26 mouse cellular contexts compared by ENCODE assay signal in the genomic region with DNA sequence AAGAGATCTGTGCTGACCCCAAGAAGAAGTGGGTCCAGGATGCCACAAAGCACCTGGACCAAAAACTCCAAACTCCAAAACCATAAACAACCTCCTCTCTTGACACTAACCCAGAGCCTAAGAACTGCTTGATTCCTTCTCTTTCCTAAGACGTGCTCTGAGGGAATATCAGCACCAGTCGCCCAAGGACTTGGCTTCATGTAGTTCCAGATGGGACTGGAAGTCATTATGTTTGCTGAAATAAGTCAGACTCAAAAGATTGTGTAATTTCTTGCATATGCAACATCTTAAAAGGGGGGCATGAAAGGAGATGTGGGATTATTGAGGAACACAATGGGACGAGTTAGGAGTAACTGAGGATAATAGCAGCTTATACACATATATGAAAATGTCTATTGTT. TPM values are rescaled to one million over a fixed set of nuclear protein-coding genes. Genes with fewer than 3 reads are reported as not detected.
DNase-seq lines count a peak whose midpoint lies in the region; ATAC-seq and TF ChIP-seq lines count a peak whose summit lies in the region.
"Had no signal": no experiment of that assay in that cellular context is flagged by ENCODE, and none has a peak within 500 bp of the region (broad histone marks: within the 10 kb centered on the region; RNA-seq: fewer than 3 reads in every experiment).

No protein-coding gene starts in this region.

- no peaks in the 10 kb centered on the region for H3K36me3 ChIP-seq in forebrain, postnatal 0 days (ENCODE audit: insufficient read depth)
- no peaks in the 10 kb centered on the region for H3K36me3 ChIP-seq in forebrain, embryonic 11.5 days (ENCODE audit: control insufficient read depth, insufficient read depth, low read length)
- H3K36me3 ChIP-seq in lung, postnatal 0 days (ENCODE audit: insufficient read depth, low read length): no peaks in the 10 kb centered on the region
- H3K36me3 ChIP-seq in neural tube, embryonic 15.5 days: no peaks in the 10 kb centered on the region
- H3K36me3 ChIP-seq: embryonic facial prominence, embryonic 12.5 days; heart, embryonic 10.5 days; heart, embryonic 15.5 days; hindbrain, embryonic 15.5 days had no signal

- TF ChIP-seq EP300 in lung, postnatal 0 days (IDR thresholded peaks at IDR 0.05): no peak

- no peaks in the 10 kb centered on the region for H3K27me3 ChIP-seq in forebrain, postnatal 0 days (ENCODE audit: insufficient read depth, low read length)
- H3K27me3 ChIP-seq in forebrain, embryonic 11.5 days (ENCODE audit: control insufficient read depth, insufficient read depth, low read length): no peaks in the 10 kb centered on the region
- H3K27me3 ChIP-seq in lung, postnatal 0 days (replicated peaks; ENCODE audit: insufficient read depth, low read length): no peaks in the 10 kb centered on the region
- no peaks in the 10 kb centered on the region for H3K27me3 ChIP-seq in neural tube, embryonic 15.5 days (replicated peaks)
- H3K27me3 ChIP-seq: embryonic facial prominence, embryonic 12.5 days; heart, embryonic 15.5 days; hindbrain, embryonic 15.5 days had no signal

- DNase-seq in forebrain, postnatal 0 days: peak; percentile 10
- DNase-seq in forebrain, embryonic 11.5 days (ENCODE audit: low spot score): no peak
- peak; percentile 94 for DNase-seq in heart, adult 11 months
- DNase-seq in heart, postnatal 4 days: no peak
- peak; percentile 75 for DNase-seq in lung, postnatal 0 days (ENCODE audit: low spot score)
- no peak for DNase-seq in lung, postnatal 25 days (ENCODE audit: low spot score)
- DNase-seq: adrenal gland, adult 2 months; adrenal gland, postnatal 25 days; cerebellum, adult 2 months; cerebellum, postnatal 10 days; kidney, adult 2 months had no signal

- no peak overlapping the region for H3K4me2 ChIP-seq in forebrain, postnatal 0 days (ENCODE audit: low read depth)
- H3K4me2 ChIP-seq in forebrain, embryonic 11.5 days (ENCODE audit: low read depth, low read length, severe bottlenecking): no peak overlapping the region
- no peak overlapping the region for H3K4me2 ChIP-seq in lung, postnatal 0 days (replicated peaks; ENCODE audit: low read depth, low read length)
- H3K4me2 ChIP-seq in neural tube, embryonic 15.5 days: no peak overlapping the region
- H3K4me2 ChIP-seq: embryonic facial prominence, embryonic 12.5 days; heart, embryonic 15.5 days; hindbrain, embryonic 15.5 days had no signal

- no peak for TF ChIP-seq CTCF in forebrain, postnatal 0 days (IDR thresholded peaks at IDR 0.05; ENCODE audit: low read depth)
- no peak for TF ChIP-seq CTCF in lung, postnatal 0 days (IDR thresholded peaks at IDR 0.05)

- H3K27ac ChIP-seq in forebrain, postnatal 0 days (ENCODE audit: low read depth, low read length): no peak overlapping the region
- H3K27ac ChIP-seq in forebrain, embryonic 11.5 days (ENCODE audit: low read depth, low read length): no peak overlapping the region
- H3K27ac ChIP-seq in lung, postnatal 0 days (ENCODE audit: low read length): no peak overlapping the region
- H3K27ac ChIP-seq in neural tube, embryonic 15.5 days (replicated peaks): no peak overlapping the region
- H3K27ac ChIP-seq: embryonic facial prominence, embryonic 12.5 days; heart, embryonic 10.5 days; heart, embryonic 15.5 days; hindbrain, embryonic 15.5 days had no signal

- no peak for ATAC-seq in forebrain, postnatal 0 days
- ATAC-seq in forebrain, embryonic 11.5 days (replicated peaks; ENCODE audit: low FRiP score): no peak
- ATAC-seq in lung, postnatal 0 days: peak; percentile 32; the same call in 1 of the 2 replicates
- no peak for ATAC-seq in erythroblast, adult 5-6 weeks (replicated peaks; ENCODE audit: low FRiP score, poor library complexity, severe bottlenecking)
- ATAC-seq in neural tube, embryonic 15.5 days (ENCODE audit: low FRiP score): no peak
- ATAC-seq: activated CD4-positive, CD25-positive, alpha-beta regulatory T cell, adult 4 months; forebrain, embryonic 14.5 days; intestine, embryonic 16.5 days; Patski had no signal

- WGBS in forebrain, postnatal 0 days: 62% methylated on average over 3 of the region's 3 CpGs
- WGBS in forebrain, embryonic 11.5 days: 75% methylated on average over 3 of the region's 3 CpGs
- WGBS in lung, postnatal 0 days: 54% methylated on average over 3 of the region's 3 CpGs
- 78% methylated on average over 3 of the region's 3 CpGs for WGBS in neural tube, embryonic 15.5 days

- no peak overlapping the region for H3K4me3 ChIP-seq in forebrain, postnatal 0 days (ENCODE audit: low read depth, low read length)
- H3K4me3 ChIP-seq in forebrain, embryonic 11.5 days (ENCODE audit: low read depth, low read length): no peak overlapping the region
- H3K4me3 ChIP-seq in lung, postnatal 0 days (ENCODE audit: low read depth, low read length): no peak overlapping the region
- H3K4me3 ChIP-seq in neural tube, embryonic 15.5 days (replicated peaks): no peak overlapping the region
- H3K4me3 ChIP-seq: embryonic facial prominence, embryonic 12.5 days; heart, embryonic 10.5 days; heart, embryonic 15.5 days; hindbrain, embryonic 15.5 days had no signal

- no peaks in the 10 kb centered on the region for H3K4me1 ChIP-seq in forebrain, postnatal 0 days (ENCODE audit: insufficient read depth)
- no peaks in the 10 kb centered on the region for H3K4me1 ChIP-seq in forebrain, embryonic 11.5 days (replicated peaks; ENCODE audit: control insufficient read depth, insufficient read depth, low read length)
- H3K4me1 ChIP-seq in lung, postnatal 0 days (ENCODE audit: insufficient read depth, low read depth, low read length): no peaks in the 10 kb centered on the region
- H3K4me1 ChIP-seq in neural tube, embryonic 15.5 days: no peaks in the 10 kb centered on the region
- H3K4me1 ChIP-seq: embryonic facial prominence, embryonic 12.5 days; heart, embryonic 10.5 days; heart, embryonic 15.5 days; hindbrain, embryonic 15.5 days had no signal

- H3K9ac ChIP-seq in forebrain, postnatal 0 days: no peak overlapping the region
- H3K9ac ChIP-seq in forebrain, embryonic 11.5 days (ENCODE audit: low read length): no peak overlapping the region
- H3K9ac ChIP-seq in lung, postnatal 0 days (replicated peaks; ENCODE audit: low read depth): no peak overlapping the region
- no peak overlapping the region for H3K9ac ChIP-seq in neural tube, embryonic 15.5 days (replicated peaks)
- H3K9ac ChIP-seq: embryonic facial prominence, embryonic 12.5 days; heart, embryonic 15.5 days; hindbrain, embryonic 15.5 days had no signal

- no peaks in the 10 kb centered on the region for H3K9me3 ChIP-seq in forebrain, postnatal 0 days (ENCODE audit: low read length)
- H3K9me3 ChIP-seq in forebrain, embryonic 11.5 days (ENCODE audit: control insufficient read depth, low read length): no peaks in the 10 kb centered on the region
- no peaks in the 10 kb centered on the region for H3K9me3 ChIP-seq in lung, postnatal 0 days (ENCODE audit: low read length)
- no peaks in the 10 kb centered on the region for H3K9me3 ChIP-seq in neural tube, embryonic 15.5 days (replicated peaks)
- H3K9me3 ChIP-seq: embryonic facial prominence, embryonic 12.5 days; heart, embryonic 10.5 days; heart, embryonic 15.5 days; hindbrain, embryonic 15.5 days had no signal

RNA-seq across cellular contexts. Expression of a gene that starts 4.6 kb away (rescaled TPM):
- not detected in 2 replicates for total RNA-seq in forebrain, postnatal 0 days (2014; rRNA removed)
- 0.15 TPM in 1 of 2 replicates, not detected in the other for polyA plus RNA-seq in forebrain, postnatal 0 days (2015; fragmentation: Nextera tagmentation; extraction: Ambion mirVana)
- not detected in 2 replicates for polyA plus RNA-seq in forebrain, embryonic 11.5 days (2014; fragmentation: Nextera tagmentation; extraction: Ambion mirVana)
- total RNA-seq in heart, postnatal 4 days (2021): under 1 TPM; 0.41 to 0.43 TPM
- 26.6 and 31.3 TPM in 2 replicates for polyA plus RNA-seq in lung, postnatal 0 days (2015; fragmentation: Nextera tagmentation; extraction: Ambion mirVana)
- not detected in 2 replicates for total RNA-seq in erythroblast, adult 5-6 weeks (2015; ENCODE audit: low replicate concordance)
- not detected in 2 replicates for total RNA-seq in erythroblast, adult 5-6 weeks (2017; ENCODE audit: low replicate concordance)
- polyA plus RNA-seq in neural tube, embryonic 15.5 days (2015; fragmentation: Nextera tagmentation; extraction: Ambion mirVana): 0.47 and 3.9 TPM in 2 replicates
- total RNA-seq: MEL had no signal
- polyA plus RNA-seq: activated CD4-positive, CD25-positive, alpha-beta regulatory T cell, adult 4 months; forebrain, embryonic 14.5 days; heart, embryonic 10.5 days; hindbrain, embryonic 11.5 days; Patski had no signal

RNA-seq across cellular contexts. Expression of a gene that starts 16.7 kb away (rescaled TPM):
- 0.23 TPM in 1 of 2 replicates, not detected in the other for total RNA-seq in forebrain, postnatal 0 days (2014; rRNA removed)
- polyA plus RNA-seq in forebrain, postnatal 0 days (2015; fragmentation: Nextera tagmentation; extraction: Ambion mirVana): 1.2 and 3.0 TPM in 2 replicates
- 0.57 TPM in 1 of 2 replicates, not detected in the other for polyA plus RNA-seq in forebrain, embryonic 11.5 days (2014; fragmentation: Nextera tagmentation; extraction: Ambion mirVana)
- total RNA-seq in heart, postnatal 4 days (2021): 1 to 10 TPM; 1.2 to 1.5 TPM
- 3.4 and 8.1 TPM in 2 replicates for polyA plus RNA-seq in lung, postnatal 0 days (2015; fragmentation: Nextera tagmentation; extraction: Ambion mirVana)
- not detected in 2 replicates for total RNA-seq in erythroblast, adult 5-6 weeks (2015; ENCODE audit: low replicate concordance)
- total RNA-seq in erythroblast, adult 5-6 weeks (2017; ENCODE audit: low replicate concordance): not detected in 2 replicates
- 1.3 and 2.5 TPM in 2 replicates for polyA plus RNA-seq in neural tube, embryonic 15.5 days (2015; fragmentation: Nextera tagmentation; extraction: Ambion mirVana)
- total RNA-seq: MEL had no signal
- polyA plus RNA-seq: activated CD4-positive, CD25-positive, alpha-beta regulatory T cell, adult 4 months; cerebellum, adult 2 months; hindbrain, embryonic 11.5 days had no signal

RNA-seq across cellular contexts. Expression of a gene that starts 23.9 kb away (rescaled TPM):
- not detected in 2 replicates for total RNA-seq in forebrain, postnatal 0 days (2014; rRNA removed)
- not detected in 2 replicates for polyA plus RNA-seq in forebrain, postnatal 0 days (2015; fragmentation: Nextera tagmentation; extraction: Ambion mirVana)
- polyA plus RNA-seq in forebrain, embryonic 11.5 days (2014; fragmentation: Nextera tagmentation; extraction: Ambion mirVana): not detected in 2 replicates
- not detected for total RNA-seq in heart, postnatal 4 days (2021)
- polyA plus RNA-seq in lung, postnatal 0 days (2015; fragmentation: Nextera tagmentation; extraction: Ambion mirVana): not detected in 2 replicates
- not detected in 2 replicates for total RNA-seq in erythroblast, adult 5-6 weeks (2015; ENCODE audit: low replicate concordance)
- not detected in 2 replicates for total RNA-seq in erythroblast, adult 5-6 weeks (2017; ENCODE audit: low replicate concordance)
- polyA plus RNA-seq in neural tube, embryonic 15.5 days (2015; fragmentation: Nextera tagmentation; extraction: Ambion mirVana): not detected in 2 replicates
- total RNA-seq: adrenal gland, adult 2 months; adrenal gland, postnatal 25 days; heart, postnatal 25 days; MEL had no signal
- polyA plus RNA-seq: activated CD4-positive, CD25-positive, alpha-beta regulatory T cell, adult 4 months; adrenal gland, adult 2 months; C2C12; cerebellum, adult 2 months; embryonic facial prominence, embryonic 12.5 days; forebrain, embryonic 14.5 days; gonadal fat pad, adult 2 months; heart, embryonic 10.5 days; heart, embryonic 15.5 days; hindbrain, embryonic 11.5 days; hindbrain, embryonic 15.5 days; intestine, embryonic 16.5 days; kidney, adult 2 months; Patski had no signal

RNA-seq across cellular contexts. Expression of a gene that starts 26.9 kb away (rescaled TPM):
- 0.85 and 2.4 TPM in 2 replicates for total RNA-seq in forebrain, postnatal 0 days (2014; rRNA removed)
- 1.3 and 1.6 TPM in 2 replicates for polyA plus RNA-seq in forebrain, postnatal 0 days (2015; fragmentation: Nextera tagmentation; extraction: Ambion mirVana)
- polyA plus RNA-seq in forebrain, embryonic 11.5 days (2014; fragmentation: Nextera tagmentation; extraction: Ambion mirVana): 0.47 and 0.88 TPM in 2 replicates
- 1 to 10 TPM; 2.1 to 4.7 TPM for total RNA-seq in heart, postnatal 4 days (2021)
- 3.4 and 12.1 TPM in 2 replicates for polyA plus RNA-seq in lung, postnatal 0 days (2015; fragmentation: Nextera tagmentation; extraction: Ambion mirVana)
- 11.5 TPM in 1 of 2 replicates, not detected in the other for total RNA-seq in erythroblast, adult 5-6 weeks (2015; ENCODE audit: low replicate concordance)
- not detected in 2 replicates for total RNA-seq in erythroblast, adult 5-6 weeks (2017; ENCODE audit: low replicate concordance)
- polyA plus RNA-seq in neural tube, embryonic 15.5 days (2015; fragmentation: Nextera tagmentation; extraction: Ambion mirVana): 1.6 and 2.5 TPM in 2 replicates
- polyA plus RNA-seq: activated CD4-positive, CD25-positive, alpha-beta regulatory T cell, adult 4 months; cerebellum, adult 2 months had no signal

RNA-seq across cellular contexts. Expression of a gene that starts 39.4 kb away (rescaled TPM):
- total RNA-seq in forebrain, postnatal 0 days (2014; rRNA removed): 2.0 and 3.3 TPM in 2 replicates
- polyA plus RNA-seq in forebrain, postnatal 0 days (2015; fragmentation: Nextera tagmentation; extraction: Ambion mirVana): 7.6 and 11.1 TPM in 2 replicates
- 0.87 and 0.91 TPM in 2 replicates for polyA plus RNA-seq in forebrain, embryonic 11.5 days (2014; fragmentation: Nextera tagmentation; extraction: Ambion mirVana)
- total RNA-seq in heart, postnatal 4 days (2021): under 1 TPM in 1 of 2 experiments, not detected in 1; 0.86 TPM
- polyA plus RNA-seq in lung, postnatal 0 days (2015; fragmentation: Nextera tagmentation; extraction: Ambion mirVana): 12.9 and 23.0 TPM in 2 replicates
- not detected in 2 replicates for total RNA-seq in erythroblast, adult 5-6 weeks (2015; ENCODE audit: low replicate concordance)
- total RNA-seq in erythroblast, adult 5-6 weeks (2017; ENCODE audit: low replicate concordance): not detected in 2 replicates
- 3.3 and 5.3 TPM in 2 replicates for polyA plus RNA-seq in neural tube, embryonic 15.5 days (2015; fragmentation: Nextera tagmentation; extraction: Ambion mirVana)
- total RNA-seq: adrenal gland, adult 2 months; adrenal gland, postnatal 25 days; MEL had no signal
- polyA plus RNA-seq: activated CD4-positive, CD25-positive, alpha-beta regulatory T cell, adult 4 months; C2C12; heart, embryonic 10.5 days; Patski had no signal

Comparison
In these comparisons a context has a peak if more than half of its experiments do, and no peak if none do; other contexts are left out.
1. DNase-seq: peak in forebrain, postnatal 0 days (single experiment), heart, adult 11 months (single experiment) and lung, postnatal 0 days (single experiment); none in forebrain, embryonic 11.5 days (single experiment), heart, postnatal 4 days (single experiment) and lung, postnatal 25 days (single experiment).